Mouse (Mus musculus) mesoderm, embryonic 11.5 days (tissue): Measurements from ENCODE around the gene Hspa1b.

Experiments used
- DNase-seq: peaks from one replicate; pipeline ENCODE4 v3.0.0-alpha.2; 2012; ENCODE audit warnings: low read depth, low spot score

Hspa1b gene

DNA sequence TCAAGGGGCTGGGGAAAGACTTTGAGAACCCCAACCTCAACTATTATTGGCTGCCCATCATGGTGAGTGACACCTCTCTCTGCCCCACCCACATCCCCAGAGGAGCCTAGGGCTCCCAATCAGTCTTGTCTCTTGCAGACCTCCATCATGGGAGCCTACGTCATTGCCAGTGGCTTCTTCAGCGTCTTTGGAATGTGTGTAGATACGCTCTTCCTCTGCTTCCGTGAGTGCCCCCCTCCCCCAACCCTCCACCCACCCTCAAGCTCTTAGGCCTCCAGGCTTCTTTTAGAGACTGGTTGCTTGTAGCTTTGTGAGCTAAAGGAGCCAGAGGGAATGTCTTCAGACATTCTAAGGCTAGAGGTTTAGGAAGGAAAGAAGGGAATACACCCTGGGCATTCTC, 30.2 kb downstream of the Hspa1b start:
- DNase-seq: no peak

DNA sequence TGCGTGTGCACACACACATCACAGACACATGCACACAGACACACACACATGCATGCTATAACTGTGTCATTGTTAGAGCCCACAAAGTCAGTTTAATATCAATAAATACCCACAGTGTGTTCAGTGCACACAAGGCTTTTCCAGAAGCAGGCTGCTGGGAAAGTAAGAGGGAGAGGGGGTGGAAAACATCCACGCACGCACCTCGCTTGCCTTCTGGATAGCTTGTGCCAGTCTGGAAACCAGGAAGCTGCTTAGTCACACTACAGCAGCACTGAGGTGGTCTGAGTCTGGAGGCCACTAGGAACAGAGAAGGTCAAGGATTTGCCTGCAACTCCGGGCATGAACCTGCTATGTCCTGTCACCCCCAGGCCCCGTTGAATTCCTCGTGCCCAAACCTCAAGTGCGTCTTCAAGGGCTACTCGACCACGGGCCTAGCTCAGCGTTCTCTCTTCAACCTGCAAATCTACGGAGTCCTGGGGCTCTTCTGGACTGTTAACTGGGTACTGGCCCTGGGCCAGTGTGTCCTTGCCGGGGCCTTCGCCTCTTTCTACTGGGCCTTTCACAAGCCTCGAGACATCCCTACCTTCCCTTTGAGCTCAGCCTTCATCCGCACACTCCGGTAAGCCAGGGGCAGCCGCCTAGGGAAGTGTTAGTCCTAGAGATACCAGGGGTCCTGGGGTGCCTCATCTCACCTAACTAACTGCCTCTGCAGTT, 31.6 kb downstream of the Hspa1b start:
- DNase-seq: no peak

DNA sequence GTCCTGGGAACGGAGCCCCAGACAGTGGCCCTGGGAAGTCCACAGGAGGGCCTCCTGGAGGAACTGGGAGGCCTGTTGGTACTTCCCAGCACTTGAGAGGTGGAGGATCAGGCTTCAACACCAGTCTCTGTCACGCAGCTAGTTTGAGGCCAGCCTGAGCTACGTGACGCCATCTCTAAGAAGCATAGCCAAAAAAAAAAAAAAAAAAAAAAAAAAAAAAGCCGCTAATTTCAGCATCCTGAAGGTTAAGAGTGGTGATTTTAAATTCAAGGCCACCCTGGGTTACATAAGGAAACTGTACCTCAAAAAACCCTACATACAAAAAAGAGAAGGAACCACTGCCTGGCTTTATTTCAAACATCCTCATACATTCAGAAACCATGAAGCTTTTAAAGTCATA, 34.8 kb downstream of the Hspa1b start:
- DNase-seq: no peak

DNA sequence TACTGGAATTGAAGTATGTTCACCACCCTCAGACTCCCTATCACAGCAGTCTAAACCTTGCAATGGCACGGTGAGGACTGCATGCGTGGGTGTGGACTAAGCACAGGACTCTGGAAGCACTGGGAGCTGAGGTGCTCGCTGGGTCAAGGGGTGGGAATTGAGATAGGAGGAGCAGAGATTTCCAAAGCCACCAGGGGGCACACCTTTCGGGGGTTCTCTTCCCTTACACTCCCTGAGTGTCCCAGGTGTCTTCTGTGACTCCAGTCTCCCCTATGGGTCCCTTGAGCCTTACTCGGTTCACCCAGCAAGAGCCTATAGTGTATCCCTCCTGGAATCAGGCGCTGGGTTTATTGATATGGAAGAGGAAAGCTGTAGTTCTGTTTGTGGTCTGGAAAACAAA, 36.1 kb downstream of the Hspa1b start:
- DNase-seq: no peak

DNA sequence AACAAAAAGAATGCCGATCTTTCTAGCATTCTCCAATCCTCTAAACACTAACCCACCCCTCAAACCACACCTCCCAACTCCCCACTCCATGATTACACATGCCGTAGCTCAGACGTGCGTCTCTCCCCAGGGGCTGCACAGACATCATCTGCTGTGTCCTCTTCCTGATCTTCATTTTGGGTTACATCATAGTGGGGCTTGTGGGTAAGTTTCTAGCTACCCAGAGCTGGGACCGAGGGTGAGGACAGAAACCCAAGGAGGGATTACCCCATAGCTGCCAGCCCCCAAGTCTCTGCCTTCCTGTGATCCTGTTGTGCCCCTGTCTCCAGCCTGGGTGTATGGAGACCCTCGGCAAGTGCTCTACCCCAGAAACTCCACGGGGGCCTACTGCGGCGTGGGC, 41.9 kb downstream of the Hspa1b start:
- DNase-seq: no peak

DNA sequence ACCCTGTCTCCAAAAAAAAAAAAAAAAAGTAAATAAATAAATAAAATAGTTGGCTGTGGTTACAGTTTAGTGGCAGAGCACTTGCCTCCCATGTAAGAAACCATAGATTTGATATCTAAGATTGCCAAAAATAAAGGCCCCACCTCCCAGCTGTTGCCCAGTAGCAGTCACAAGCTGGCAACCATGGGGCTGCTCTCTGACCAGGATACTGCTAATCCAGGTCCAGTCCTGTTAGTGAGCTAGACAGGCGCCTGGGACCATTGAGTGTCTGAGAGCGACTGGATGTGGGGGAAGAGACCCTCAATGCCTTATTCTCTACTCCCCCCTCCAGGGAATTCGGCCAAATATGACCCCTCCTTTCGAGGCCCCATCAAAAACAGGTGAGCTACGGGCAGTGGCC, 42.7 kb downstream of the Hspa1b start:
- no peak for DNase-seq

DNA sequence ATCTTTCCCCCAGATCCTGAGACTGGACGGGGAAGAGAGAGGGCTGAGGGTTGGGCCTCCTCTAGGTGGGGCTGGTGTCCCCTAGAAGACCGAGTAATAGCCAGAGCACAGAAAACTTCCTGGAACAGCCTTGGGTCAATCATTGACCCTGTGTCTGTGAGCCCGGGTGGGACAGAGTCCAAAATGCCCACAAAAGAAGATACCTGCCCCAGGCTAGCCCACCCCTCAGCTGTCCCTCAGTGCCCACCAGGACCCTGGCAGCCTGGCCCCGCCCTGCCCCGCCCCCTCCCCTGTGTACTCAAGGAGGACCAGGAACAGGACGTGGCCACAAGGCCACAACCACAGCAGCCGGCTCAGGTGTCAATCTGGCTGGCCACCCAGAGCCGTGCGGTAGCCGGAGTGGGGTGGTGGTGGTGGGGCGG, 43.6 kb downstream of the Hspa1b start:
- DNase-seq: no peak

DNA sequence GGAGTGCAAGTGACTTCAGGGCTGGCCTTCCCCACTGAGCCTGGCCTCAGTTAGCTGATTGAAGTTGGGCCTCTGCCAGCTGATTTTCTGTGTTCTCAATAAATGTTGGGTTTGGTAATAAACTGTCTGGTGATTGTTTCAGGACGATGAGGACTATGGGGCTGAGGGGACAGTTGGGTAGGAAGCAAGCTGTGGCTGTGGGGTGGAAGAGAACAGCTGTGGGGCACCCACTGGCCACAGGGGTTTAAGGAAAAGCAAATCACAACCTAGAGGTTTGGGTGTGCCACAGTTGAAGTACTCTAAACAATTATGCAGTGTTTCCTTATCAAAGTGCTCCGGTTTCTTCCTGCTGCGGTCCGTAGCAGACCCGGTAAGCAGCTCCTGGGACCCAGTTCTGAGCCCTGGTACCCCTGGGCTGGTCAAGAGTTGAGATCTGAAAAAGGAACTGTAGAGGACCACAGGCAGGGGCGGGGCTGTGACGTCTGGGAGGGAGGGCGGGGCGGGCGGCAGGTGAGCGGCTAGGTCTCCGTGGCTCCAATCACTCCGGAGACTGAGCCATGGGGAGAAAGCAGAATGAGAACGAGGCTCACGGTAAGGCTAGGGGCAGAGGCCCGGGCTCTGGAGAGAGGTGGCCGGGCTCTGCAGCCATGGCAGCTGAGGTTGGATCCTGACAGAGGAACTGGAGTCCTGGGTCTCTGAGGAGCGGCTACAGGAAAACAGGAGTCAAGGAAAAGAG, 44.9 kb downstream of the Hspa1b start, which contains the start of gene Slc44a4:
Gene Slc44a4, plus strand, starts transcription at position 537 of the 736 bp plus-strand sequence.
- no peak for DNase-seq

DNA sequence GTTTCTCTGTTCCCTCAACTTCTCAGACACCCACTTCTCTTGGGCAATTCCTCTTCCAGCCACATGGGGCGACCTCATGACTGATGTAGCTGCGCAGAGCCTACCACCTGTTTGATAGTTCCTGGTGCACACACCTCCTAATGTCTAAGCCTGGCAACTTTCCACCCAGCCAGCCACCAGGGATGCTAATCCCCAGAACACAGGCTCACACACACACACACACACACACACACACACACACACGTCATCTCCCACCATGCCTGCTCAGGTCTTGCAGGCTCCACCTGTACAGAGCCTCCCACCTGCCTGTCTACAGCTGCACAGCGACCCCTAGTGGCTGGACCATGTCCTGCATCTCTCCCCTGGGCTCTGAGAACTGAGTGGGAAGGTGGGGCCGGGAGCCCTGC, 47.1 kb downstream of the Hspa1b start:
- DNase-seq: peak; percentile 72

DNA sequence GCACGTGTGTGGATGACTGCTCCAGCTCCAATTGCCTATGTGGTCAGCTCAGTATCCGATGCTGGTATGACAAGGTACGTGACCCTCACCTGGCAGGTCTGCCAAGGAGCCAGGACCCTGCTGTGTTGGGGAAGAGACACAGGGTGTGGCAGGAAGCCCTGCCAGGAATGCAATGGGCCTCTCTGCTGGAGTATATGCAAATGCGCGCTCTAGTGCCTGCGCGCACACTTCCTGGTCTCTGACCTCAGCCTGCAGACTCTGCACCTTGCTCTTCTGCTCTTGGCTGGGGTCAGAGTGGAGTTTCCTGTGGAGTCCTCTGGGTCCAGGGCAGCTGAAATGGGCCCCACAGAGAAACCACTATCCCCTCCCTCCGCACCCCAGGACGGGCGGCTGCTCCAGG, 48.1 kb downstream of the Hspa1b start:
- DNase-seq: no peak
